Mouse (Mus musculus) left cerebral cortex, postnatal 25 days (tissue): ENCODE results near the gene Pisd. TPM values are rescaled to one million over a fixed set of nuclear protein-coding genes. Genes with fewer than 3 reads are reported as not detected.
"Not testable (repeated sequence)": the region's sequence is repeated elsewhere in the genome, so short reads cannot be mapped to it uniquely, and the experiment has no call there.

Experiments
- DNase-seq, 2 experiments: peaks; one replicate each; pipeline ENCODE4 v3.0.0; 2022; ENCODE audit warnings: low spot score in 2 of 2, mixed read lengths in 1 of 2
- intact Hi-C: fragments of 180-260 bp; cut with DNase I; formaldehyde crosslinking; loops from one replicate; pipeline ENCODE4 v1.15.1; 2025
- total RNA-seq, 2 experiments: library from RNA; stranded (reverse); gene quantifications; 2 replicates each; pipeline ENCODE4 v1.2.3; 2021

The Pisd gene
- total RNA-seq = 10 to 100 TPM; 55.0 to 60.5 TPM

DNA sequence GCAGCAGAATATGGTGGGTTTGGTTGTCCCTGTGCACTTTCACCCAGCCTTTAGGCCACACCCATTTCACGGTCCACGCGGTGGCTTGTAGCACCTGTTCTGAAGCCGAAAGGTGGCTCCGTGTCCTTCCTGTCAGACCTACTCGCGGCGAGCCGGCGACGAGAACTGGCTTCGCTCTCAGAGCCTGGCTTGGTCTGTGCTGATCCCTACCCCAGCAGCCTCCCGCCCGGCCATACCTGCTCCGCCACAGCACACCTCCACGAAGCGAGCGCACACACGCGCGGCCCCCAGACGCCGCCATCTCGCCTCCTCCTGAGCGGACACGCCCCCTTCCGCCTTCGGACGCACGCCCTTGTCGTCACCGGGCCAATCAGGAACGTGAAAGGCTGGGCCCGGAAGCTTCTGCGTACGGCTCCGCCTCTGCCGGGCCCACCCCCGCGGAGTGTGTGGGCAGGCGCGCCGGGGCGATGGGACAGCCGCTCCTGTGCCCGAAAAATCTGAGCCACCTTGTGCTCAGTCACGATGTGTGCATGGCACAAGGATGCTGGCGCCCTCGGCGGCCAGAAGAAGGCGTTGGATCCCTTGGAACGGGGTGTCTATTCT, at the start of gene Pisd:
TSS of gene Pisd (minus strand) at position 334 of the 603 bp plus-strand sequence.
- DNase-seq = peak; percentile 98 to 99
- intact Hi-C loops = loop anchor here (1.0 to 5.0 kb wide), 2 partner anchors 43 to 67 kb away; partner anchors contain the start of gene Prr14l

- no peak for DNase-seq
- intact Hi-C loops = no loop called here
These were observed 49.1 kb upstream of the Pisd start for GRCm38 (mm10) chr5:32834497-32834896.

- intact Hi-C loops = no loop called here
- no peak for DNase-seq
These were observed 44.6 kb upstream of the Pisd start for GRCm38 (mm10) chr5:32830054-32830453.

DNA sequence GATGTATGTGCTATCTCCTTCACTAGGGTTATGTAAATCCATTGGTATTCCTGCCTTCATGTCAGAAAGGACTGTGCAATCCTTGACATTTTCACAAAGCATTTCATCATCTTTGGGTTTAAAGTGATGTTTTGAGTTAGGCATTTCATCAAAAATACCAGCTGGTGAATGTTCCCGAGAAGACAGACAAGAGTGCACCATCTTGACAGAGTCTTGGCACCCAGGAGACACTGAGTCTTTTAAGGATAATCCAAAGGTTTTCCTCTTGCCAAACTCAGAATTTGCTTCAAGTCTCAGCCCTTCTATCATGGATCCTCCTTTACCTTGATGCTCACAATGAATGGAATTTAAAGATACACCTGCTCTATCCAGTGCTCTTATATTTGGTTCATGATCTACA, 43.3 kb upstream of the Pisd start:
- peak in 1 of 2 experiments; percentile 8 for DNase-seq
- intact Hi-C loops = not testable (repeated sequence)

GRCm38 (mm10) chr5:32827009-32827408, 41.6 kb upstream of the Pisd start, which contains the start of gene Gm20671:
TSS of gene Gm20671 (minus strand) at chr5:32827109.
- intact Hi-C loops = no loop called here

DNA sequence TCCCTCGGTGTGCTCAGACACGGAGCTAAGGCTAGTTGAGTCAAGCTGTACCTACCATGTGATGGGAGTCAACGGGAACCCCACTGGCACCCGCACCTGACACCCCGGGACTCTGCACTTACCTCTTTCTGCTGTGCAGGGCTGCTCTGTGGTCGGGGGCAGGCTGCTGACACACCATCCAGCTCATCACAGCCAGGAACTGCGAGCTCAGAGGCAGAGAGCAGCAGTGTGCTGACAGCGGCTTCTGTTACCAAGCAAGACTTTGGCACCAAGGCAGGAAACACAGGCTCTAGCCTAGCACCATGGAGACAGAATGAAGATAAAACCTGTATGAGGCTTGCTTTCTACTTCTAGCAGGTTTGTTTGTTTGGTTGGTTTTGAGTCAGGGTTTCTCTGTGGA, 35.0 kb upstream of the Pisd start:
- intact Hi-C loops = no loop called here
- peak in 1 of 2 experiments; percentile 27 for DNase-seq

More at GRCm38 (mm10) chr5:32827009-32827408, 41.6 kb upstream of the Pisd start, which contains the start of gene Gm20671:
- no peak for DNase-seq

- DNase-seq = no peak
- intact Hi-C loops = no loop called here
These were observed 29.9 kb upstream of the Pisd start for GRCm38 (mm10) chr5:32815396-32815795.

- not testable (repeated sequence) for DNase-seq
- intact Hi-C loops = loop anchor here (5.0 kb wide), 1 partner anchor 66 kb away; the partner anchor contains the start of gene Prr14l
These were observed 1.0 kb upstream of the Pisd start for GRCm38 (mm10) chr5:32786454-32786853.

GRCm38 (mm10) chr5:32784726-32785125, 720 bp downstream of the Pisd start:
- no peak for DNase-seq
- intact Hi-C loops = loop anchor here (1.0 to 5.0 kb wide), 2 partner anchors 42 to 68 kb away; partner anchors contain the start of gene Prr14l

DNA sequence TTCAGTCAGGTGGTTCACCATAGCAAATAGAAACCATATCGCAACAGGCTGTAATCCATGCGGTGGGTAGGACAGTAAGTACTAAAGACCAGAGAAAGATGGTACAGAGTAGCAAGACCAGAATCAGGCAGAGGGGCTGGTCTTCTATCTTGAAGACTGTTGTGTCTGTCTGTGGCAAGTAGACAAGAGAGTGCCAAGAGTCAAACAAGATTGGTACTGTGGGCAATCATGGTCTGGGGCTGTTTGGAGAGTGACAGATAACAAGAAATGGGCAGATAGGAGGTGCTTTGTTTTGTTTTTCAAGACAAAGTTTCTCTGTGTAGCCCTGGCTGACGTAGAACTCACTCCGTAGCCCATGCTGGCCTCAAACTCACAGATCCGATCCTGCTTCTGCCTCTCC, 3.9 kb downstream of the Pisd start:
- DNase-seq = no peak
- intact Hi-C loops = no loop called here

DNA sequence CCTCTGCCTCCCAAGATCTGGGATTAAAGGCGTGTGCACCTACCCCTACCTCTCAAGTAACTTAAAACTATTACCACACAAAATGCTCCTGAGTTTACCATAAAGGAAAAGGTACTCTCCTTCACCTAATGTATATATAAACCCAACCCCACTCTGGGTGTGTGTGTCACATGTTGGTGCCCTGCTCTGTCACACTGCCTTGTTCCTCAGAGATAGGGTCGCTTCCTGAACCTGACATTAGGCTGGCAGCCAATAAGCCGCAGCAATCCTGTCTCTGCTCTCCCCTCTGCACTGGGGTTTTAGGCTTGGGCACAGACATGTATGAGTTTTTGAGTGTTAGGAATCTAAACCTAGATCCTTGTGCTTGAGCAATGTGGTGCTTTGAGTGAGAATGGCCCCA, 7.3 kb downstream of the Pisd start:
- intact Hi-C loops = no loop called here
- DNase-seq = no peak

GRCm38 (mm10) chr5:32772361-32772760, 13.1 kb downstream of the Pisd start:
- intact Hi-C loops = no loop called here
- no peak for DNase-seq

GRCm38 (mm10) chr5:32767636-32768373, 17.6 kb downstream of the Pisd start:
- intact Hi-C loops = no loop called here
- no peak for DNase-seq

- intact Hi-C loops = no loop called here
- no peak for DNase-seq
These were observed 18.4 kb downstream of the Pisd start for GRCm38 (mm10) chr5:32767004-32767403.

GRCm38 (mm10) chr5:32761566-32762140, 23.8 kb downstream of the Pisd start:
- intact Hi-C loops = no loop called here

GRCm38 (mm10) chr5:32760787-32761186, 24.7 kb downstream of the Pisd start:
- DNase-seq = no peak
- intact Hi-C loops = no loop called here

More at GRCm38 (mm10) chr5:32761566-32762140, 23.8 kb downstream of the Pisd start:
- no peak for DNase-seq

DNA sequence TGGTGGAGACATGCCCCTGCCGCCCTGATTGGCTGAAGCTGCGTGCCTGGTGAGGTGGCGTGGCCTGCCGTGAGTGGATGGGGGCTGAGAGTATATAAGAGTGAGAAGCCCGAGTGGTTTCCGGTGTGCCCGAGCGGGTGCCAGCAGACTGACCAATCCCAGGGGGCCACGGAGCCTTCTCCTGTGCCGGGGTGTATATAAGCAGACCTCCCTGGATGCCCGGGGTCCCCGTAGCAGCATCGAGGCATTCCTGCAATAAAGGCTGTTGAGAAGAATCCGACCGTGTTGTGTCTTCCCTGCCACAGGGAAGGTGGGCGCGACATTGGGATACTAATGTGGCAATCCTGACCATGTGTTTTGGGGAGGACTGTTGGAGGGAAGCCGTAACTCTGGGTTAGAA, 25.1 kb downstream of the Pisd start:
- intact Hi-C loops, DNase-seq: not testable (repeated sequence)

GRCm38 (mm10) chr5:32759662-32760061, 25.8 kb downstream of the Pisd start:
- intact Hi-C loops = no loop called here
- DNase-seq = no peak

- DNase-seq = no peak
- intact Hi-C loops = no loop called here
These were observed 29.3 kb downstream of the Pisd start for GRCm38 (mm10) chr5:32756141-32756540.

DNA sequence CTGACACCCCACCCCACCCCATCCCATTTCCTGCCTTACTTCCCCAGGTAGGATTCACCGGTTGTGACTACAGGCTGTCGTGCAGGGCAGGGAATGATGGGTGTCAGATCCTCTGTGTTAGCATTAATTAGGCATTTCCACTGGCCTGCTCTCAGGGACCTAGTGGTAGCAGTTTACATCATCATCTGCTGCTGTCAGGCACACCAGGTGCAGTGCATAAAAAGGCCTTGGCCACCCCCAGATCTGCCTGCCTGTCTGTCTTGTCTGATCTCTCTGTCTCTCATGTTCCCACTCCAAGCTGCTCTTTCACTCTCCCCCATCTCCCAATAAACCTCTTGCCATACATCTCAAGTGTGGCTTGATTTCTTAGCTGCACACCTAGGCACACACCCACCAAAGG, 33.7 kb downstream of the Pisd start:
- intact Hi-C loops = no loop called here

More for the DNA sequence above, 33.7 kb downstream of the Pisd start:
- peak in 1 of 2 experiments; percentile 43 for DNase-seq
